Mouse (Mus musculus) liver, embryonic 12.5 days (tissue): ENCODE results near the gene Pth2r. TPM values are rescaled to one million over a fixed set of nuclear protein-coding genes. Genes with fewer than 3 reads are reported as not detected.

Source experiments
- ATAC-seq: fragments of 200-750 bp; cut with Nextera tagmentation; 2 replicates; pipeline ENCODE4 v1.8.0; 2017; ENCODE audit warnings: moderate number of reproducible peaks, mild to moderate bottlenecking, moderate library complexity
- H3K27ac ChIP-seq: fragments of 300-500 bp; sonication (generic); 2 replicates; pipeline ENCODE4 v1.5.1; 2016; ENCODE audit warnings: mild to moderate bottlenecking
- H3K27me3 ChIP-seq: fragments of 300-500 bp; sonication (generic); replicated peaks from 2 replicates; pipeline ENCODE4 v1.6.1; 2016; ENCODE audit warnings: mild to moderate bottlenecking, moderate library complexity
- H3K36me3 ChIP-seq: fragments of 300-500 bp; sonication (generic); 2 replicates; pipeline ENCODE4 v1.6.1; 2016; ENCODE audit warnings: mild to moderate bottlenecking, moderate library complexity
- H3K4me1 ChIP-seq: fragments of 300-500 bp; sonication (generic); 2 replicates; pipeline ENCODE4 v1.6.1; 2016
- H3K4me2 ChIP-seq: fragments of 300-500 bp; sonication (generic); 2 replicates; pipeline ENCODE4 v1.6.1; 2016; ENCODE audit warnings: mild to moderate bottlenecking, moderate library complexity
- H3K4me3 ChIP-seq: fragments of 300-500 bp; sonication (generic); 2 replicates; pipeline ENCODE4 v1.5.1; 2016; ENCODE audit warnings: mild to moderate bottlenecking, moderate library complexity
- H3K9ac ChIP-seq: fragments of 300-500 bp; sonication (generic); 2 replicates; pipeline ENCODE4 v1.6.1; 2016; ENCODE audit warnings: mild to moderate bottlenecking, moderate library complexity
- H3K9me3 ChIP-seq: fragments of 300-500 bp; sonication (generic); replicated peaks from 2 replicates; pipeline ENCODE4 v1.6.1; 2016; ENCODE audit warnings: mild to moderate bottlenecking, moderate library complexity
- WGBS: fragments of 180-500 bp; shearing (Covaris S2); methylation state at CpG from one replicate; pipeline ENCODE4 v1.1.7; 2016; ENCODE audit not compliant: insufficient replicate concordance; 5-methylcytosine and 5-hydroxymethylcytosine counted together
- polyA plus RNA-seq: library from polyadenylated mRNA; unstranded; fragments of >200 nt; fragmentation: Nextera tagmentation; extraction: Ambion mirVana; gene quantifications from 2 replicates; pipeline ENCODE4 v1.2.1, GENCODE M21; 2016

Gene Pth2r
- not detected in 2 replicates for polyA plus RNA-seq

DNA sequence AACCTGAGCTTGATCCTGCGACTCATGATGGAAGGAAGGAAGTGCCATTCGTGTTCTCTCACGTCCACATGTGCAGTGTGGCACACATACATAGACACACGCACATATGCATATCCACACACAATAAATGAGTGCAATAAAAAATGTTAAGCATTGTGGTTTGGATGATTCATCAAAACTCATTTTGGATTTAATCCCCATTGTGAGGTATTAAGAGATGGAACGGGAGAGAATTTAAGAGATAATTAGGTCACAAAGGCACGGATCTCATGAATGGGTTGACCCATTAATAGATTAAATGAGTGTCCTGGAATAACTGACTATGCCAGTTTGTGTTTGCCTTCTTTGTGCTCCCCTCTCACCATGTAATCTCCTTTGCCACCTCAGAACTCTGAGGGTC lies at the start of gene Pth2r:
Gene Pth2r (plus strand): TSS at position 301 of the 400 bp plus-strand sequence.
- Histone ChIP-seq H3K9me3 (no peaks in the 10 kb centered on the region), H3K36me3 (peaks cover 4% of the 10 kb centered on the region; the same call in 1 of the 2 replicates), H3K27me3 (no peaks in the 10 kb centered on the region), H3K4me2 (no peak within 1 kb of the TSS), H3K27ac (no peak within 1 kb of the TSS), H3K4me1 (no peaks in the 10 kb centered on the region), H3K9ac (no peak within 1 kb of the TSS), H3K4me3 (no peak within 1 kb of the TSS)
- WGBS: 74% methylated on average over 6 of the region's 6 CpGs
- ATAC-seq: no peak

DNA sequence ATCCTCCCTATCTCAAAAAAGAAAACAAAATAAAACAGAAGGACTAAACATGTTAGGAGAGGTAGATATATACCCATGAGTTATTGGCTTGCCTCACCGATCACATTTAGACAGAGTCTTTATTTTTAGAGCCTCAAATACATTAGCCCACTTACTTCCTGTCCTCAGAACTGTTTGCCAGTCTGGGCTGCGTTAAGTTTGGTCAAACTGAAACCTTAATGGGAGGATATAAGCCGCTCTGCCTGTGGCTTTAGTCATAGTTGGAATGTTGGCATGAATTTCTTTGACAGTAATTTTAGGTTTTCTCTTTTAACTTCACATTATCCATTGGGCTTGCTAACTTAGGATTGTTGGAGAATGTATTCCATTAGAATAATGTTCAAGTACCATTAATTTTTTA lies 44.1 kb upstream of the Pth2r start:
- H3K27ac ChIP-seq: no peak overlapping the region
- H3K27me3 ChIP-seq: no peaks in the 10 kb centered on the region
- no peak overlapping the region for H3K4me3 ChIP-seq
- H3K4me1 ChIP-seq: no peaks in the 10 kb centered on the region
- WGBS: 66% methylated on average over 3 of the region's 3 CpGs
- no peak overlapping the region for H3K4me2 ChIP-seq
- H3K9me3 ChIP-seq: no peaks in the 10 kb centered on the region
- no peak for ATAC-seq
- H3K36me3 ChIP-seq: peaks cover 39% of the 10 kb centered on the region
- H3K9ac ChIP-seq: no peak overlapping the region

DNA sequence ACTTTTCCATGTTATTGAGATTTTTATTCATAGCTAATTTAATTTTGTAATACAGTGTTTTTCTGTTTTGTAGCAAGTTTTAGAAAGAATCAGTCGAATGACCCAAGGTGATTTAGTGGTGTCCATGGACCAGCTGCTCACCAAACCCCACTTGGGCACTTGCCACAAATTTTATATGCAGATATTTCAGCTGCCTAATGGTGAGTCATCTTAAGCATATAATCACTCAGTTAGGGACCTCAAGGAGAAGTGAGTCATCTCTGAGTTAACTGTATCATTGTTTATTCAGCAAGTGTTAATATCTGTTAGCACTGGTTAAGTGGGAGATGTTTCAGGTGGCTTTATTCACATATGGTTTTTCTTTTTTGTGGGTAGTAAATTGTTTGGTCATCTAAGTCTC lies 36.2 kb upstream of the Pth2r start:
- Histone ChIP-seq H3K27me3 (no peaks in the 10 kb centered on the region), H3K9ac (no peak overlapping the region), H3K36me3 (peaks cover 31% of the 10 kb centered on the region), H3K4me2 (no peak overlapping the region), H3K4me1 (no peaks in the 10 kb centered on the region), H3K9me3 (no peaks in the 10 kb centered on the region), H3K4me3 (no peak overlapping the region), H3K27ac (no peak overlapping the region)
- no peak for ATAC-seq
- 67% methylated on average over 1 of the region's 1 CpGs for WGBS

DNA sequence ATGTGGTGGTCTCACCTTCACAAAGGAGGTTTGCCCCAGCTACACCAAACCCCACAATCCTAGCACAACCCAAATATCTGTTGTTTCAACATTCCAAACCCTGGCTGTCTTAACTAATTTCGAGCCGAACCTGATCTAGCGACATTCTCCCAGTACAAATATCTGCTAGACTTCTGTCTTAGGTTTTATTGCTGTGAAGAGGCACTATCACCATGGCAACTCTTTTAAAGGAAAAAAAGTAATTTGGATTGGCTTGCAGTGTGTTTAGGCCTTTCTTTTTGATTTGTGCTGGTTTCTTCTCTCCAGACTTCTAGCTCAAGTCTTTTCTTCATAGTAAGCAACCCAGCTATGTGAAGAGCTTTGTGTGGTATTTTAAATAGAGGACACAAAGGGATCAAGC lies 1.4 kb upstream of the Pth2r start:
- Histone ChIP-seq H3K9me3 (no peaks in the 10 kb centered on the region), H3K27ac (no peak overlapping the region), H3K9ac (no peak overlapping the region), H3K4me2 (no peak overlapping the region), H3K27me3 (no peaks in the 10 kb centered on the region), H3K4me1 (no peaks in the 10 kb centered on the region), H3K36me3 (peaks cover 4% of the 10 kb centered on the region; the same call in 1 of the 2 replicates), H3K4me3 (no peak overlapping the region)
- ATAC-seq: no peak
- 81% methylated on average over 3 of the region's 3 CpGs for WGBS

DNA sequence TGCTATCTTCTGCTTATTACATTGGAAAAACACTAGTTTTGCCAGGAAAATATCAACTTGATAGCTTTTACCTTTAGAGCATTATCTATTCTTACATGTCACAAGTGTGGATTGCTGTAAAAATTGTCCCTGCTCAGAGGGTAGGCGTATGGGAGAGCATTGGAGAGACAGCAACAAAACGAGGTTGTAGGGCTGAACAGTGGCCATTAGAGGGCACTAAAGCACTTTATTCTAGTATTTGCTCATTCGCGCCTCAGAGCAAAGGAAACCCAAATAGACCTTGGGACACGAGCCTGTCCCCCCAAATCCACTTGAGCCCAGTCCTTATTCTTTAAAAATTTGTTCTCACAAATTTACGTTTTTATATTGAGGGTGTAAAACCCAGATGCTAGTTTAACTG lies 910 bp downstream of the Pth2r start:
- peaks cover 2% of the 10 kb centered on the region; the same call in 1 of the 2 replicates for H3K36me3 ChIP-seq
- WGBS: 14% methylated on average over 6 of the region's 6 CpGs
- H3K9ac ChIP-seq: no peak overlapping the region
- no peaks in the 10 kb centered on the region for H3K4me1 ChIP-seq
- H3K27ac ChIP-seq: no peak overlapping the region
- no peaks in the 10 kb centered on the region for H3K27me3 ChIP-seq
- no peak for ATAC-seq
- H3K9me3 ChIP-seq: no peaks in the 10 kb centered on the region
- no peak overlapping the region for H3K4me2 ChIP-seq
- H3K4me3 ChIP-seq: no peak overlapping the region

DNA sequence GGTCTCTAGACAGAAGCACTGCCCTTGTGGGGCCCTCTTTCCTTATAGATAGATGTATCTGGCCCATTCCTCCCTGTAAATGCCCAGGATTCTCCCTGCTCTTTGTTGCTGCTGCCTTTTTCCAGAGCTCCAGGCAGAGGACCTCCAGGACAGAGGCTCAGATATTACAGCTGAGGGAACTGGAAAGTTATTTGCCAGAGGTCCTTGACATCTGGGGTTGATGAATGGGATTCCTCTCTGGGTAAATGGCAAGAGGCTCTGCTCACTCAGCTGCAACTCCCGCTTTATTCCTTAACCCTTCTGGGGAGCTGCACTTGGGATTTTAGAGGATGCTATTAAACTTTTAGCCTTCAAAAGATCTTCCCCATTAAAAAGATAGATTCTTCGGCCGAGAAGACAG lies 26.6 kb downstream of the Pth2r start:
- 72% methylated on average over 3 of the region's 3 CpGs for WGBS
- Histone ChIP-seq H3K27ac (no peak overlapping the region), H3K4me3 (no peak overlapping the region), H3K4me2 (no peak overlapping the region), H3K36me3 (no peaks in the 10 kb centered on the region), H3K9ac (no peak overlapping the region), H3K4me1 (0 out of 2 replicates have a peak, but pooled peaks cover 8% of the 10 kb centered on the region), H3K9me3 (no peaks in the 10 kb centered on the region), H3K27me3 (peaks cover 18% of the 10 kb centered on the region)
- ATAC-seq: no peak

DNA sequence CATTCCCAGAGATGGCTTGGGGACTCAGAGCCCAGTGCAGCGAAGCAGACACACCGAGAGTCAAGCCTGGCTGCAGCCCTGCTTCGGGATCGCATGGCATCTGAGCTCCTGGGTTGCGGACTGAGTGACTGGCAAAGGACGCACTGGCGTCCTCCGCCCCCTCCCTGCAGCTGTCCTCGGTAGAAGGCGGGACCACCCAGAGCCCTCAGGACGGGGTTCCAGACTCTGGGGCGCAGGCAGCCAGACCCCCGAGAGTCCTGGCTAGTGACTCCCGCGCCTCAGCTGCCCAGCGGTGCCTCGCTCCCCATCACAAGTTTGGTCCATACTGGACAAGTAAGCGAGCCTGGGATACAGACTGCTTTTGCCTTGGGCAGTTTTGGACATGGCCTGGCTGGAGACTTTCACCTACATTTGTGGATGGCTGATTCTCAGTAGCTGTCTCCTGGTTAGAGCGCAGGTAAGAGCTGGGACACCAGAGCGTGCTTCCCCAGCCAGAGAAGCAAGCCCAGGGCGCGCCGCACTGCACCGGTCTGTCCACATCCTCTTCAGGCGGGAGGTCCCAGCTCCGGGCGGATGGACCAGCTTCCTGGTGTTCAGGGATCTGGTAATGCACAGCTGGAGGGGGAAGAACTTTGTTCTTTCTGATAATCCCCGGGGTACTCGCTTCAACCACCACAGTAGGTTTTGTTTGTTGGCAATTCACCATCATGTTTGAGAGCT lies 29.5 kb downstream of the Pth2r start:
- H3K4me2 ChIP-seq: peak overlapping the region; percentile 44
- ATAC-seq: no peak
- no peak overlapping the region for H3K9ac ChIP-seq
- H3K36me3 ChIP-seq: no peaks in the 10 kb centered on the region
- no peaks in the 10 kb centered on the region for H3K9me3 ChIP-seq
- 3% methylated on average over 29 of the region's 29 CpGs for WGBS
- 0 out of 2 replicates have a peak overlapping the region, but pooled peaks have one; percentile 3 for H3K4me3 ChIP-seq
- H3K27ac ChIP-seq: no peak overlapping the region
- peaks cover 18% of the 10 kb centered on the region for H3K27me3 ChIP-seq
- H3K4me1 ChIP-seq: 0 out of 2 replicates have a peak, but pooled peaks cover 8% of the 10 kb centered on the region

DNA sequence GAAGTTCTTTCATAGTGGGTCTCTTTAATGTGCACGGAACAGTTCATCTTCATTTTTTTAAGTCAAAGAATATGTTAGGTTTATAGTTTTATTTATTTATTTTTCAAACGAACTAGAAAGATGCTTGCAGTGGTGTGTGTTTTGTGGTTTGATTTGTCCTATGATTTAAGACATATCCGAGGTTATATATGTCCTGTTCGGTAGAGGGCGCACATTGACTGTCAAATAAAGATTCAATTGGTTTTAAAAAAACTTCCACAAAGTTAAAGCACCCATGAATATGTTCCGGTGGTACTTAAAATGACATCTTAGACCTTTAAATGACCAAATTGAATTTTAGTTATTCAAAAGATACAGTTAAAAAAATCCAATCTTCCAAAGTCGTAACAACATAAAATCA lies 30.3 kb downstream of the Pth2r start:
- 12% methylated on average over 7 of the region's 7 CpGs for WGBS
- no peak overlapping the region for H3K4me3 ChIP-seq

DNA sequence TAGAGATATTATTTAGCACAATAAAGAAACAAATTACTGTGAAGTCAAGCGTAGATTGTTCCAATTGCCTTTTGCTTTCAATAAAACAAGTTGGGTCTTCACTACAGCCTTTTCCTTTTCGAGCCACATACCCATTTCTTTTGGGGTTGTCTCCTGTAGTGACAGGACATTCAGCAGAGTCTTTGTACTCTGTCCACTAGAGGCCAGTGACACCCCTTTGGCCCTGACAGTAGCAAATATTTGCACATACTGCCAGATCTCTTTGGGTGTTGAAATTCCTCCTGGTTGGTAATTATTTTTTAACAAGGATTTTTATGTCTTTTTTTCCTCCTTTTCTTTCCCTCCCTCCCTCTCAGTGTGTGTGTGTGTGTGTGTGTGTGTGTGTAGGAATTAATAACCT lies 31.0 kb downstream of the Pth2r start:
- H3K4me1 ChIP-seq: 0 out of 2 replicates have a peak, but pooled peaks cover 8% of the 10 kb centered on the region
- peaks cover 18% of the 10 kb centered on the region for H3K27me3 ChIP-seq
- H3K4me3 ChIP-seq: no peak overlapping the region
- no peak overlapping the region for H3K4me2 ChIP-seq
- H3K27ac ChIP-seq: no peak overlapping the region
- 39% methylated on average over 2 of the region's 2 CpGs for WGBS
- no peak overlapping the region for H3K9ac ChIP-seq
- no peaks in the 10 kb centered on the region for H3K36me3 ChIP-seq
- H3K9me3 ChIP-seq: no peaks in the 10 kb centered on the region
- ATAC-seq: no peak

More for the DNA sequence above, 30.3 kb downstream of the Pth2r start:
- Histone ChIP-seq H3K27ac (no peak overlapping the region), H3K4me1 (0 out of 2 replicates have a peak, but pooled peaks cover 8% of the 10 kb centered on the region), H3K27me3 (peaks cover 18% of the 10 kb centered on the region), H3K4me2 (no peak overlapping the region), H3K36me3 (no peaks in the 10 kb centered on the region), H3K9ac (no peak overlapping the region), H3K9me3 (no peaks in the 10 kb centered on the region)
- ATAC-seq: no peak

DNA sequence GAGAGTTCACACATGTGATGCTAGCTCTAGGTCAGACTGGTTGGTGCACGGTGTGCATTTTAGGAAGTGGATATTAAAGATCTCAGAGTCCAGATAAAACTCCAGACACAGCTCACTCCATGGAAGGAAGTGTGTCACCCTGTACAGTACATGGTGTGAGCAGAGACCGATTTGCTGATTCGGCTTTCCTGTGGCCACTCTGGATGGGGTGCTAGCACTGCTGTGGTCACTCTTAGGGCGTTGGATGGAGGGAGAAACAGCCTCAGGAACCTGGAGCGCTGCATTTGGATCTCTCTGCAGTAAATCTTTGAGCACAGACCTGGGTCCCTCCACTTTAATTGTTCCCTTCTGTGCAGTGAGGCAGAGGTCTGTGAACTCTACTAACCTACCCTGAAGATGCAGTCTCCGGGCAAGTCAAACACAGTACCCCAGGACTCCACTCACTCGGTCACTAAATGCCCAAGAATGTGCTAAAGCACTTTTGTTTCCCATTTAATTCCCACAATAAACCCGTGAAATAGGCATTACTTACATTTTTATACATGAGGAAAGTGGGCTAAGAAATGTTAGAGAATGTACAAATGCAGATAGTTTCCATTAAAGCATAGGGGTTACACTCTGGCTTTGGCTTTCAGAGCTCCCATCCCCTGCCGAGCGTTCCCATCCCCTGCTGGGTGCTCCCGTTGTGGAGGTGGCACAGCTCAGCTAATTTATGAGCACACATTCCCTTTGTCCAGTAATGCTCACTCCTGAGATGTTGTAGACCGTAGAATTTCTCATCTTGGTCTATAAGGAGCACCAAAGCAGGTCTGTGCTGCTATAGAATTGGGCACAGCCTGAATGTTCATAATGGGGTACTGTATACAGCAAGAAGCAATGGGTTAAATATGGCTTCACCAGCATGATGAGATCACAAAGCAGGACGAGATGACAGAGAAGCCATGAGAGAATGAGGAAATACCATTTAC lies 32.5 kb downstream of the Pth2r start:
- Histone ChIP-seq H3K36me3 (no peaks in the 10 kb centered on the region), H3K4me2 (no peak overlapping the region), H3K9me3 (no peaks in the 10 kb centered on the region), H3K27me3 (peaks cover 18% of the 10 kb centered on the region), H3K27ac (no peak overlapping the region), H3K4me3 (no peak overlapping the region), H3K9ac (no peak overlapping the region), H3K4me1 (0 out of 2 replicates have a peak, but pooled peaks cover 8% of the 10 kb centered on the region)
- WGBS: 55% methylated on average over 13 of the region's 13 CpGs
- ATAC-seq: no peak; the same call in 1 of the 2 replicates

DNA sequence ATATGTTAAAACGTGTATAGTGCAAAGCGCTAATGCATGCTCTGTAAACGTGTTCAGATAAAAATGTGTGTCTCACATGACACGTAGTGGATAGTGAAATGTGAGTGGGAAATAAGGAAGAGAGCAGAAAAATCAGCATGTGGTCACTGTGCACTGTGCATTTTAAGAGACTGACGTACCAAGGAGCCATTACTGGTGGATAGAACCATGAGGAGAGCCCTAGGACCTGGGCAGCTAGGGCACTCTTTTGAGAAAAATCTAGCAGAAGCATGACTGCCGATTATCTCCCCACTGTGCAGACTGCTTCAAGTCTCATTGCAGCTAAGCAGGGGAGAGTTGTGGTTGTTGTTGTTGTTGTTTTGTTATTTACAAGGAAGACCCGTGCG lies 33.2 kb downstream of the Pth2r start:
- 72% methylated on average over 8 of the region's 8 CpGs for WGBS
- H3K4me1 ChIP-seq: 0 out of 2 replicates have a peak, but pooled peaks cover 8% of the 10 kb centered on the region
- no peak for ATAC-seq

DNA sequence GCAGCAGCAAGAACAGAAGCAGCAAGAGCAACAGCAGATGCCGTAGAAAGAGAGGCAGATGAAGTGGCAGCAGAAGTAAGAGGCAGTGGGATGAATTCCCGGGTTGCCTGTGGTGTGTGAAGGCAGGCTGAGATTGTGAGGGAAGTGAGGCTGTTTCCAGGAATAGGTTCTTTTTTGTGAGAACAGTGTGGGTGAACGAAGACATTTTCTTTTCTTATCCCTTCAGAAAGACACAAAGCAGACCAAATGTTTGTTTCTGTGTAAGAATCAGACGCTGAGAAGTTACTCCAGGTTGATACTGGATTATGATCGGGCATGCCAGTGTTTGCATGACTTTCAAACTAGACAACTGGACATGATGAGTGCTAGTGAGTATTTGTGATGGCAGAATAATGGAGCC lies 52.2 kb downstream of the Pth2r start:
- H3K27ac ChIP-seq: no peak overlapping the region
- no peak overlapping the region for H3K9ac ChIP-seq
- no peaks in the 10 kb centered on the region for H3K4me1 ChIP-seq
- no peak for ATAC-seq
- H3K36me3 ChIP-seq: no peaks in the 10 kb centered on the region
- no peaks in the 10 kb centered on the region for H3K27me3 ChIP-seq
- H3K4me3 ChIP-seq: no peak overlapping the region
- H3K4me2 ChIP-seq: no peak overlapping the region
- 69% methylated on average over 5 of the region's 5 CpGs for WGBS
- H3K9me3 ChIP-seq: no peaks in the 10 kb centered on the region

More for the DNA sequence above, 33.2 kb downstream of the Pth2r start:
- peaks cover 18% of the 10 kb centered on the region for H3K27me3 ChIP-seq
- H3K4me3 ChIP-seq: no peak overlapping the region
- no peak overlapping the region for H3K27ac ChIP-seq
- no peaks in the 10 kb centered on the region for H3K9me3 ChIP-seq
- no peaks in the 10 kb centered on the region for H3K36me3 ChIP-seq
- no peak overlapping the region for H3K9ac ChIP-seq
- H3K4me2 ChIP-seq: no peak overlapping the region
